Mouse (Mus musculus) forebrain, embryonic 13.5 days (tissue): ENCODE measurements around the gene Ccl17. TPM values are rescaled to one million over a fixed set of nuclear protein-coding genes. Genes with fewer than 3 reads are reported as not detected.

Experiments
- ATAC-seq: fragments of 200-750 bp; cut with Nextera tagmentation; 2 replicates; pipeline ENCODE4 v1.8.0; 2017
- H3K27ac ChIP-seq: fragments of 300-500 bp; sonication (generic); 2 replicates; pipeline ENCODE4 v1.5.1; 2015; ENCODE audit warnings: inconsistent platforms, mild to moderate bottlenecking, moderate library complexity
- H3K27me3 ChIP-seq: fragments of 300-500 bp; sonication (generic); 2 replicates; pipeline ENCODE4 v1.6.1; 2015; ENCODE audit warnings: mild to moderate bottlenecking, inconsistent platforms
- H3K36me3 ChIP-seq: fragments of 300-500 bp; sonication (generic); 2 replicates; pipeline ENCODE4 v1.6.1; 2015; ENCODE audit warnings: mild to moderate bottlenecking, inconsistent platforms; ENCODE audit not compliant: poor library complexity, severe bottlenecking
- H3K4me1 ChIP-seq: fragments of 300-500 bp; sonication (generic); 2 replicates; pipeline ENCODE4 v1.6.1; 2015; ENCODE audit warnings: inconsistent platforms
- H3K4me2 ChIP-seq: fragments of 300-500 bp; sonication (generic); 2 replicates; pipeline ENCODE4 v1.6.1; 2015; ENCODE audit warnings: inconsistent platforms, mild to moderate bottlenecking, moderate library complexity
- H3K4me3 ChIP-seq: fragments of 300-500 bp; sonication (generic); 2 replicates; pipeline ENCODE4 v1.5.1; 2015; ENCODE audit warnings: mild to moderate bottlenecking, inconsistent platforms
- H3K9ac ChIP-seq: fragments of 300-500 bp; sonication (generic); 2 replicates; pipeline ENCODE4 v1.6.1; 2015; ENCODE audit warnings: mild to moderate bottlenecking, inconsistent platforms
- H3K9me3 ChIP-seq: fragments of 300-500 bp; sonication (generic); replicated peaks from 2 replicates; pipeline ENCODE4 v1.6.1; 2016; ENCODE audit warnings: inconsistent platforms
- whole genome bisulfite sequencing: fragments of 180-500 bp; shearing (Covaris S2); methylation state at CpG from one replicate; pipeline ENCODE4 v1.1.7; 2015; 5-methylcytosine and 5-hydroxymethylcytosine counted together
- polyA plus RNA-seq: library from polyadenylated mRNA; unstranded; fragments of >200 nt; fragmentation: Nextera tagmentation; extraction: Ambion mirVana; gene quantifications from 2 replicates; pipeline ENCODE4 v1.2.1, GENCODE M21; 2015

Gene Ccl17
- polyA plus RNA-seq, 1 experiment from 2014 or later = not detected

GRCm38 (mm10) chr8:94779534-94780294 is 30.5 kb upstream of the Ccl17 start:
- H3K4me3 ChIP-seq = no peak overlapping the region
- H3K4me1 ChIP-seq = peaks cover 21% of the 10 kb centered on the region
- WGBS = 96% methylated on average over 16 of the region's 16 CpGs
- H3K36me3 ChIP-seq = 0 out of 2 replicates have a peak, but pooled peaks cover 3% of the 10 kb centered on the region
- no peak overlapping the region for H3K27ac ChIP-seq
- no peak overlapping the region for H3K4me2 ChIP-seq
- H3K9ac ChIP-seq = no peak overlapping the region
- H3K9me3 ChIP-seq = no peaks in the 10 kb centered on the region
- ATAC-seq = no peak
- H3K27me3 ChIP-seq = no peaks in the 10 kb centered on the region

GRCm38 (mm10) chr8:94780491-94781154 is 29.6 kb upstream of the Ccl17 start:
- Histone ChIP-seq H3K9ac (no peak overlapping the region), H3K27me3 (no peaks in the 10 kb centered on the region), H3K4me1 (peaks cover 21% of the 10 kb centered on the region), H3K36me3 (0 out of 2 replicates have a peak, but pooled peaks cover 3% of the 10 kb centered on the region), H3K9me3 (no peaks in the 10 kb centered on the region), H3K27ac (no peak overlapping the region), H3K4me2 (no peak overlapping the region), H3K4me3 (no peak overlapping the region)
- no peak for ATAC-seq
- WGBS = 86% methylated on average over 21 of the region's 21 CpGs

- no peaks in the 10 kb centered on the region for H3K27me3 ChIP-seq
- H3K27ac ChIP-seq = no peak overlapping the region
- no peak overlapping the region for H3K9ac ChIP-seq
- ATAC-seq = no peak
- peaks cover 21% of the 10 kb centered on the region for H3K4me1 ChIP-seq
- H3K4me2 ChIP-seq = no peak overlapping the region
- 60% methylated on average over 7 of the region's 7 CpGs for WGBS
- H3K9me3 ChIP-seq = no peaks in the 10 kb centered on the region
- H3K4me3 ChIP-seq = no peak overlapping the region
- H3K36me3 ChIP-seq = 0 out of 2 replicates have a peak, but pooled peaks cover 3% of the 10 kb centered on the region
Measured at GRCm38 (mm10) chr8:94781155-94781837, 29.0 kb upstream of the Ccl17 start.

GRCm38 (mm10) chr8:94781838-94782235 is 28.4 kb upstream of the Ccl17 start:
- peaks cover 21% of the 10 kb centered on the region for H3K4me1 ChIP-seq
- no peak overlapping the region for H3K9ac ChIP-seq
- no peak overlapping the region for H3K27ac ChIP-seq
- 10% methylated on average over 10 of the region's 11 CpGs for WGBS
- H3K9me3 ChIP-seq = no peaks in the 10 kb centered on the region
- 0 out of 2 replicates have a peak, but pooled peaks cover 3% of the 10 kb centered on the region for H3K36me3 ChIP-seq
- H3K27me3 ChIP-seq = no peaks in the 10 kb centered on the region
- no peak overlapping the region for H3K4me3 ChIP-seq
- no peak overlapping the region for H3K4me2 ChIP-seq
- no peak for ATAC-seq

- ATAC-seq = no peak
- Histone ChIP-seq H3K36me3 (0 out of 2 replicates have a peak, but pooled peaks cover 3% of the 10 kb centered on the region), H3K4me2 (no peak overlapping the region), H3K27me3 (no peaks in the 10 kb centered on the region), H3K27ac (no peak overlapping the region), H3K4me3 (no peak overlapping the region), H3K4me1 (peaks cover 9% of the 10 kb centered on the region), H3K9me3 (no peaks in the 10 kb centered on the region), H3K9ac (no peak overlapping the region)
- 79% methylated on average over 4 of the region's 4 CpGs for WGBS
Measured at GRCm38 (mm10) chr8:94783890-94784289, 26.4 kb upstream of the Ccl17 start.

- WGBS = 66% methylated on average over 11 of the region's 12 CpGs
- H3K9ac ChIP-seq = no peak overlapping the region
Measured at GRCm38 (mm10) chr8:94785247-94785985, 24.8 kb upstream of the Ccl17 start.

GRCm38 (mm10) chr8:94785995-94786595 is 24.2 kb upstream of the Ccl17 start:
- no peak overlapping the region for H3K27ac ChIP-seq
- no peak for ATAC-seq
- H3K4me1 ChIP-seq = peaks cover 6% of the 10 kb centered on the region; the same call in 1 of the 2 replicates
- H3K36me3 ChIP-seq = no peaks in the 10 kb centered on the region
- H3K9me3 ChIP-seq = no peaks in the 10 kb centered on the region
- H3K4me3 ChIP-seq = no peak overlapping the region
- WGBS = 77% methylated on average over 6 of the region's 6 CpGs
- no peaks in the 10 kb centered on the region for H3K27me3 ChIP-seq
- H3K4me2 ChIP-seq = no peak overlapping the region
- H3K9ac ChIP-seq = no peak overlapping the region

More at GRCm38 (mm10) chr8:94785247-94785985, 24.8 kb upstream of the Ccl17 start:
- H3K4me1 ChIP-seq = peaks cover 6% of the 10 kb centered on the region; the same call in 1 of the 2 replicates
- H3K4me2 ChIP-seq = no peak overlapping the region
- no peaks in the 10 kb centered on the region for H3K27me3 ChIP-seq
- H3K36me3 ChIP-seq = no peaks in the 10 kb centered on the region
- H3K9me3 ChIP-seq = no peaks in the 10 kb centered on the region
- no peak overlapping the region for H3K27ac ChIP-seq
- ATAC-seq = no peak
- no peak overlapping the region for H3K4me3 ChIP-seq

GRCm38 (mm10) chr8:94787524-94788501 is 22.4 kb upstream of the Ccl17 start:
- WGBS = 72% methylated on average over 15 of the region's 15 CpGs
- no peak for ATAC-seq
- Histone ChIP-seq H3K9me3 (no peaks in the 10 kb centered on the region), H3K9ac (no peak overlapping the region), H3K27me3 (no peaks in the 10 kb centered on the region), H3K4me2 (no peak overlapping the region), H3K4me1 (no peaks in the 10 kb centered on the region), H3K36me3 (no peaks in the 10 kb centered on the region), H3K27ac (no peak overlapping the region), H3K4me3 (no peak overlapping the region)

GRCm38 (mm10) chr8:94789256-94789955 is 20.8 kb upstream of the Ccl17 start:
- Histone ChIP-seq H3K9me3 (no peaks in the 10 kb centered on the region), H3K27ac (no peak overlapping the region), H3K4me2 (no peak overlapping the region), H3K4me3 (no peak overlapping the region), H3K27me3 (no peaks in the 10 kb centered on the region), H3K9ac (no peak overlapping the region), H3K36me3 (no peaks in the 10 kb centered on the region), H3K4me1 (no peaks in the 10 kb centered on the region)
- ATAC-seq = no peak
- 50% methylated on average over 10 of the region's 10 CpGs for WGBS

- no peaks in the 10 kb centered on the region for H3K9me3 ChIP-seq
- no peak overlapping the region for H3K9ac ChIP-seq
- no peak overlapping the region for H3K4me2 ChIP-seq
- no peak overlapping the region for H3K27ac ChIP-seq
- H3K4me3 ChIP-seq = no peak overlapping the region
- no peak for ATAC-seq
- 91% methylated on average over 4 of the region's 4 CpGs for WGBS
- no peaks in the 10 kb centered on the region for H3K36me3 ChIP-seq
- H3K27me3 ChIP-seq = no peaks in the 10 kb centered on the region
- H3K4me1 ChIP-seq = no peaks in the 10 kb centered on the region
Measured at GRCm38 (mm10) chr8:94794368-94794767, 15.9 kb upstream of the Ccl17 start.
